Mouse (Mus musculus) midbrain, embryonic 11.5 days (tissue): ENCODE results near the gene Gbf1. TPM values are rescaled to one million over a fixed set of nuclear protein-coding genes. Genes with fewer than 3 reads are reported as not detected.
A peak's percentile ranks its signal among the peaks of the same experiment; 100 is the strongest.

Source experiments
- ATAC-seq: fragments of 200-750 bp; cut with Nextera tagmentation; 2 replicates; pipeline ENCODE4 v1.8.0; 2017; ENCODE audit warnings: moderate TSS enrichment, moderate library complexity; ENCODE audit not compliant: low FRiP score
- DNase-seq: peaks from one replicate; pipeline ENCODE4 v3.0.0; 2015; ENCODE audit warnings: low spot score; ENCODE audit errors: missing footprints
- H3K27ac ChIP-seq: fragments of 300-500 bp; sonication (generic); 2 replicates; pipeline ENCODE4 v1.5.1; 2014; ENCODE audit warnings: low read depth, low read length
- H3K27me3 ChIP-seq: fragments of 300-500 bp; sonication (generic); 2 replicates; pipeline ENCODE4 v1.6.1; 2014; ENCODE audit warnings: mild to moderate bottlenecking, low read length, moderate library complexity, mixed read lengths; ENCODE audit not compliant: control insufficient read depth, insufficient read depth
- H3K36me3 ChIP-seq: fragments of 300-500 bp; sonication (generic); 2 replicates; pipeline ENCODE4 v1.6.1; 2014; ENCODE audit warnings: mild to moderate bottlenecking, low read length, moderate library complexity, mixed read lengths; ENCODE audit not compliant: control insufficient read depth, insufficient read depth
- H3K4me1 ChIP-seq: fragments of 300-500 bp; sonication (generic); 2 replicates; pipeline ENCODE4 v1.6.1; 2014; ENCODE audit warnings: low read length; ENCODE audit not compliant: control insufficient read depth, insufficient read depth
- H3K4me2 ChIP-seq: fragments of 300-500 bp; sonication (generic); 2 replicates; pipeline ENCODE4 v1.6.1; 2014; ENCODE audit warnings: mild to moderate bottlenecking, moderate library complexity
- H3K4me3 ChIP-seq: fragments of 300-500 bp; sonication (generic); 2 replicates; pipeline ENCODE4 v1.5.1; 2014; ENCODE audit warnings: low read depth, low read length
- H3K9ac ChIP-seq: fragments of 300-500 bp; sonication (generic); 2 replicates; pipeline ENCODE4 v1.6.1; 2014; ENCODE audit warnings: low read length
- H3K9me3 ChIP-seq: fragments of 300-500 bp; sonication (generic); 2 replicates; pipeline ENCODE4 v1.6.1; 2016; ENCODE audit warnings: low read length; ENCODE audit not compliant: control insufficient read depth
- WGBS: fragments of 180-500 bp; shearing (Covaris S2); extraction: QIAGEN DNeasy Blood & Tissue Kit; methylation state at CpG from one replicate; pipeline ENCODE4 v1.1.7; 2014; 5-methylcytosine and 5-hydroxymethylcytosine counted together
- polyA plus RNA-seq: library from polyadenylated mRNA; unstranded; fragments of >200 nt; fragmentation: Nextera tagmentation; extraction: Ambion mirVana; gene quantifications from 2 replicates; pipeline ENCODE4 v1.2.1, GENCODE M21; 2014

Gene Gbf1
- 36.6 and 42.6 TPM in 2 replicates for polyA plus RNA-seq

GRCm38 (mm10) chr19:46152127-46152803 lies at the start of gene Gbf1:
Gbf1 (plus strand) TSS chr19:46152509.
- ATAC-seq, result peak; percentile 97
- H3K4me1 ChIP-seq, result peaks cover 27% of the 10 kb centered on the region
- under 1% methylated on average over 37 of the region's 37 CpGs for WGBS

GRCm38 (mm10) chr19:46103437-46104186 lies 48.7 kb upstream of the Gbf1 start:
- Histone ChIP-seq H3K4me1 (no peaks in the 10 kb centered on the region), H3K36me3 (no peaks in the 10 kb centered on the region), H3K4me2 (no peak overlapping the region), H3K27ac (no peak overlapping the region), H3K4me3 (no peak overlapping the region), H3K9ac (no peak overlapping the region), H3K27me3 (no peaks in the 10 kb centered on the region), H3K9me3 (no peaks in the 10 kb centered on the region)
- no peak for ATAC-seq
- no peak for DNase-seq
- 90% methylated on average over 6 of the region's 6 CpGs for WGBS

More at GRCm38 (mm10) chr19:46152127-46152803, at the start of gene Gbf1:
- peak within 1 kb of the TSS; percentile 72 for H3K9ac ChIP-seq
- H3K4me2 ChIP-seq, result peak within 1 kb of the TSS; percentile 92
- H3K36me3 ChIP-seq, result no peaks in the 10 kb centered on the region
- peak; percentile 98 for DNase-seq
- no peaks in the 10 kb centered on the region for H3K9me3 ChIP-seq
- H3K4me3 ChIP-seq, result peak within 1 kb of the TSS; percentile 85
- H3K27me3 ChIP-seq, result peaks cover 29% of the 10 kb centered on the region
- peak within 1 kb of the TSS; percentile 30; the same call in 1 of the 2 replicates for H3K27ac ChIP-seq

GRCm38 (mm10) chr19:46104187-46104557 lies 48.1 kb upstream of the Gbf1 start:
- H3K36me3 ChIP-seq, result no peaks in the 10 kb centered on the region
- no peaks in the 10 kb centered on the region for H3K27me3 ChIP-seq
- H3K4me3 ChIP-seq, result no peak overlapping the region
- H3K27ac ChIP-seq, result no peak overlapping the region
- no peaks in the 10 kb centered on the region for H3K9me3 ChIP-seq
- H3K4me2 ChIP-seq, result no peak overlapping the region
- ATAC-seq (no peak), DNase-seq (no peak)
- no peak overlapping the region for H3K9ac ChIP-seq
- WGBS, result 83% methylated on average over 2 of the region's 2 CpGs
- H3K4me1 ChIP-seq, result no peaks in the 10 kb centered on the region

GRCm38 (mm10) chr19:46110214-46110613 lies 42.1 kb upstream of the Gbf1 start:
- ATAC-seq (no peak), DNase-seq (no peak)
- Histone ChIP-seq H3K36me3 (no peaks in the 10 kb centered on the region), H3K9me3 (no peaks in the 10 kb centered on the region), H3K4me1 (no peaks in the 10 kb centered on the region), H3K27ac (no peak overlapping the region), H3K9ac (no peak overlapping the region), H3K4me3 (no peak overlapping the region), H3K27me3 (no peaks in the 10 kb centered on the region), H3K4me2 (no peak overlapping the region)
- WGBS, result 69% methylated on average over 2 of the region's 2 CpGs

GRCm38 (mm10) chr19:46110781-46111180 lies 41.5 kb upstream of the Gbf1 start:
- WGBS, result 91% methylated on average over 5 of the region's 5 CpGs
- no peak for ATAC-seq
- H3K9me3 ChIP-seq, result no peaks in the 10 kb centered on the region
- H3K4me2 ChIP-seq, result no peak overlapping the region
- no peak overlapping the region for H3K27ac ChIP-seq
- DNase-seq, result no peak
- H3K36me3 ChIP-seq, result no peaks in the 10 kb centered on the region
- H3K27me3 ChIP-seq, result no peaks in the 10 kb centered on the region
- H3K4me1 ChIP-seq, result no peaks in the 10 kb centered on the region
- H3K4me3 ChIP-seq, result no peak overlapping the region
- no peak overlapping the region for H3K9ac ChIP-seq

- DNase-seq, result no peak
- 65% methylated on average over 4 of the region's 4 CpGs for WGBS
- no peak overlapping the region for H3K4me2 ChIP-seq
- no peaks in the 10 kb centered on the region for H3K27me3 ChIP-seq
- no peaks in the 10 kb centered on the region for H3K36me3 ChIP-seq
- H3K9ac ChIP-seq, result no peak overlapping the region
- no peaks in the 10 kb centered on the region for H3K4me1 ChIP-seq
- ATAC-seq, result no peak
- no peak overlapping the region for H3K4me3 ChIP-seq
- no peaks in the 10 kb centered on the region for H3K9me3 ChIP-seq
- no peak overlapping the region for H3K27ac ChIP-seq
Observed at GRCm38 (mm10) chr19:46114617-46115016, 37.7 kb upstream of the Gbf1 start.

- no peak for ATAC-seq
- Histone ChIP-seq H3K36me3 (no peaks in the 10 kb centered on the region), H3K27me3 (no peaks in the 10 kb centered on the region), H3K4me3 (no peak overlapping the region), H3K27ac (no peak overlapping the region), H3K9me3 (no peaks in the 10 kb centered on the region), H3K4me2 (no peak overlapping the region), H3K9ac (no peak overlapping the region), H3K4me1 (no peaks in the 10 kb centered on the region)
- DNase-seq, result peak; percentile 26
- WGBS, result 95% methylated on average over 3 of the region's 3 CpGs
Observed at GRCm38 (mm10) chr19:46119458-46119857, 32.9 kb upstream of the Gbf1 start.

- no peaks in the 10 kb centered on the region for H3K27me3 ChIP-seq
- H3K36me3 ChIP-seq, result no peaks in the 10 kb centered on the region
- no peak for ATAC-seq
- H3K27ac ChIP-seq, result no peak overlapping the region
- whole genome bisulfite sequencing, result 82% methylated on average over 6 of the region's 6 CpGs
- DNase-seq, result peak; percentile 51
- no peak overlapping the region for H3K9ac ChIP-seq
- no peak overlapping the region for H3K4me2 ChIP-seq
- H3K4me3 ChIP-seq, result no peak overlapping the region
- H3K9me3 ChIP-seq, result no peaks in the 10 kb centered on the region
- no peaks in the 10 kb centered on the region for H3K4me1 ChIP-seq
Observed at GRCm38 (mm10) chr19:46120872-46121271, 31.4 kb upstream of the Gbf1 start.

- no peaks in the 10 kb centered on the region for H3K27me3 ChIP-seq
- no peaks in the 10 kb centered on the region for H3K36me3 ChIP-seq
- no peaks in the 10 kb centered on the region for H3K9me3 ChIP-seq
- no peak for ATAC-seq
- H3K4me3 ChIP-seq, result no peak overlapping the region
- H3K4me1 ChIP-seq, result no peaks in the 10 kb centered on the region
- WGBS, result 84% methylated on average over 3 of the region's 3 CpGs
- H3K27ac ChIP-seq, result no peak overlapping the region
- no peak overlapping the region for H3K9ac ChIP-seq
- no peak overlapping the region for H3K4me2 ChIP-seq
- DNase-seq, result peak; percentile 64
Observed at GRCm38 (mm10) chr19:46123876-46124275, 28.4 kb upstream of the Gbf1 start.
